Mouse (Mus musculus) layer of hippocampus, postnatal 14 days (tissue): Measurements from ENCODE around the gene AB124611. TPM values are rescaled to one million over a fixed set of nuclear protein-coding genes. Genes with fewer than 3 reads are reported as not detected.

Source experiments
- microRNA-seq, 2 experiments: library from miRNA; unstranded; fragments of <30 nt; microRNA quantifications; one replicate each; pipeline ENCODE4 v1.2.0; 2021
- total RNA-seq, 2 experiments: library from RNA; stranded (reverse); gene quantifications; 2 replicates each; pipeline ENCODE4 v1.2.3; 2021

AB124611 gene
- total RNA-seq, 2 experiments from 2014 or later: 0.51 to 0.64 TPM

Small RNA genes lying within 50 kb of the gene (microRNA-seq; reads per million reads assigned to microRNA genes)
- gene Mir199a-1: 0 reads per million in 2 experiments

Other genes starting within 250 kb of the AB124611 start
- gene Kri1, start 238.2 kb upstream of the AB124611 start, total RNA-seq: 10 to 100 TPM; 32.1 to 33.4 TPM
- gene Cdkn2d, start 234.8 kb upstream of the AB124611 start, total RNA-seq: 10 to 100 TPM; 58.9 to 62.0 TPM
- gene Ap1m2, start 213.8 kb upstream of the AB124611 start, total RNA-seq: under 1 TPM in 1 of 2 experiments, not detected in 1; 0.50 TPM
- gene Slc44a2, start 205.5 kb upstream of the AB124611 start, total RNA-seq: 10 to 100 TPM; 53.4 to 61.0 TPM
- 10 to 100 TPM; 78.1 to 91.5 TPM for gene Ilf3, start 158.3 kb upstream of the AB124611 start, total RNA-seq
- 10 to 100 TPM; 32.0 to 33.9 TPM for gene Qtrt1, start 114.3 kb upstream of the AB124611 start, total RNA-seq
- 10 to 100 TPM; 70.0 to 77.2 TPM for gene Dnm2, start 101.3 kb upstream of the AB124611 start, total RNA-seq
- 10 to 100 TPM; 13.7 to 15.0 TPM for gene Tmed1, start 15.9 kb upstream of the AB124611 start, total RNA-seq
- gene Carm1, start 20.7 kb downstream of the AB124611 start, total RNA-seq: 10 to 100 TPM; 66.5 to 68.8 TPM
- 10 to 100 TPM; 54.3 to 56.9 TPM for gene Timm29, start 66.5 kb downstream of the AB124611 start, total RNA-seq
- gene Yipf2, start 66.7 kb downstream of the AB124611 start, total RNA-seq: 10 to 100 TPM; 14.7 to 15.9 TPM
- 100 to 1,000 TPM; 121 to 123 TPM for gene Smarca4, start 90.0 kb downstream of the AB124611 start, total RNA-seq
- 10 to 100 TPM; 20.2 to 21.0 TPM for gene Ldlr, start 197.3 kb downstream of the AB124611 start, total RNA-seq
- 1 to 10 TPM; 2.1 to 4.0 TPM for gene Spc24, start 234.1 kb downstream of the AB124611 start, total RNA-seq